Mouse (Mus musculus): Measurements from ENCODE around the gene Uggt2. TPM values are rescaled to one million over a fixed set of nuclear protein-coding genes. Genes with fewer than 3 reads are reported as not detected.

Gene Uggt2
- total RNA-seq, 1 experiment from 2014 or later, result 4.0 TPM

DNA sequence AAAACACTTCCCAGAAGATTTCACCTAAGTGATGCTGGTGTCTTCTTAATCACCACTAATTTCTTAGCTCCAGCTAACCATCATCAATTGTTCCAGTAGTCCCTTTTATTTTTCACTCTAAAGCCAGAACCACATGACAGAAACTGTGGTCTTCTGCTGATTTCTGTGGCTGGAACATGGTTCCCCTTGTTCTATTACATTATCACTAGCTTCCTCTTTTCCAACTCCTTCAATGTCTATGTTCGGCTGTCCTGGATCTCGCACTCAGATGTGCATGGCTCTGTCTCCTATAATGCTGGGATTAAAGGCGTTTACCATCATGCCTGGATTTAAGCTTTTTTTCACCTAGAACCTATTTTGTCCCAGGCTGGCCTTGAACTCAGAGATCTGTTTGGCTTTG lies 46.9 kb downstream of the Uggt2 start:
- peak in 1 of 2 experiments; percentile 27; a peak in 2 of 4 replicates for ATAC-seq (replicated peaks in 1 of 2; ENCODE audit: insufficient read depth in 1 of 2, low FRiP score in 2 of 2, low TSS enrichment in 1 of 2, low read depth in 1 of 2, poor library complexity in 2 of 2, severe bottlenecking in 2 of 2)

DNA sequence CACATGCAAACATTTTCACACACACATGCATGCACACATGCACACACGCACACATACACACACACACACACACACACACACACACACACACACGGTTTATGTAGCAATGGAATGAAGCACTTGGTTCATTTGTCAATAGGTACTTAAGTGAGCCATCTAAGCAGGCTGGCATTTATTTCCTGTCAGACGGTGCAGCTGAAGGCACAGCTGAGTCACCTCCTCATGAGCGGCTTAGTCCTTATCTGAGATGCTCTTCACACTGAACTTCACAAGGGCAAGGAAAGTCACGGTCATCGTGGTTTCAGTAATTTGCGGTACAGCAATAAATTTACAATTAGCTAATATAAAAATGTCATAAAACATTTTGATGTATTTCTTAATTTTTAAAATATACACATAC lies 55.5 kb downstream of the Uggt2 start:
- ATAC-seq (replicated peaks in 1 of 2; ENCODE audit: insufficient read depth in 1 of 2, low FRiP score in 2 of 2, low TSS enrichment in 1 of 2, low read depth in 1 of 2, poor library complexity in 2 of 2, severe bottlenecking in 2 of 2), result peak; percentile 51 to 76; a peak in 3 of 4 replicates

- ATAC-seq (replicated peaks in 1 of 2; ENCODE audit: insufficient read depth in 1 of 2, low FRiP score in 2 of 2, low TSS enrichment in 1 of 2, low read depth in 1 of 2, poor library complexity in 2 of 2, severe bottlenecking in 2 of 2), result peak; percentile 53 to 66; a peak in 2 of 4 replicates
These were observed 59.0 kb downstream of the Uggt2 start for GRCm38 (mm10) chr14:119040253-119040652.

GRCm38 (mm10) chr14:119037755-119038154 lies 61.5 kb downstream of the Uggt2 start:
- no peak for ATAC-seq (replicated peaks in 1 of 2; ENCODE audit: insufficient read depth in 1 of 2, low FRiP score in 2 of 2, low TSS enrichment in 1 of 2, low read depth in 1 of 2, poor library complexity in 2 of 2, severe bottlenecking in 2 of 2)

- ATAC-seq (replicated peaks in 1 of 2; ENCODE audit: insufficient read depth in 1 of 2, low FRiP score in 2 of 2, low TSS enrichment in 1 of 2, low read depth in 1 of 2, poor library complexity in 2 of 2, severe bottlenecking in 2 of 2), result no peak
These were observed 62.0 kb downstream of the Uggt2 start for GRCm38 (mm10) chr14:119037076-119037683.

DNA sequence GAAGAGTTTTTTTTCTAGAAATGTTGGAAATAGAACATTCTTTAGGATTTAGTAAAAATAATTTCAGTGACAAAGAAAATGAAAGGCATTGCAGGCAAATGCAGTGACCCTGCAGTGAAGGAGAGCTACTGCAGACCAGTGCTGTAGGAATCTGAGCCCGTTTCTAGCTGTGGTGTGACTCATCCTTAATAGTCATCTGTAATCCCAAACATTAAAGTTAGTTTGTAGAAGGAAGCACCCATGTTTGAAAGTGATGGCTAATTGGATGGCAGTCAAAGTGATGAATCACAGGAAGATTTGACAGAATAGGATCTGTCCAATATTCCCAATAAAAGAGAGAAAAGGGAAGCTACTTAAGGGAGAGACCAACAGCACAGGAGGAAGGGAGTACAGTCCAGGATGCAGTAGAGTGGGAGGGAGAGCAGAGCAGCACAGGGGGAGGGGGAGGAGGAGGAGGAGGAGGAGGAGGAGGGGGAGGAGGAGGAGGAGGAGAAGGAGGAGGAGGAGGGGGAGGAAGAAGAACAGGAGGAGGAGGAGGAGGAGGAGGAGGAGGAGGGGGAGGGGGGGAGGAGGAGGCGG lies 71.5 kb downstream of the Uggt2 start:
- no peak for ATAC-seq (replicated peaks in 1 of 2; ENCODE audit: insufficient read depth in 1 of 2, low FRiP score in 2 of 2, low TSS enrichment in 1 of 2, low read depth in 1 of 2, poor library complexity in 2 of 2, severe bottlenecking in 2 of 2)

DNA sequence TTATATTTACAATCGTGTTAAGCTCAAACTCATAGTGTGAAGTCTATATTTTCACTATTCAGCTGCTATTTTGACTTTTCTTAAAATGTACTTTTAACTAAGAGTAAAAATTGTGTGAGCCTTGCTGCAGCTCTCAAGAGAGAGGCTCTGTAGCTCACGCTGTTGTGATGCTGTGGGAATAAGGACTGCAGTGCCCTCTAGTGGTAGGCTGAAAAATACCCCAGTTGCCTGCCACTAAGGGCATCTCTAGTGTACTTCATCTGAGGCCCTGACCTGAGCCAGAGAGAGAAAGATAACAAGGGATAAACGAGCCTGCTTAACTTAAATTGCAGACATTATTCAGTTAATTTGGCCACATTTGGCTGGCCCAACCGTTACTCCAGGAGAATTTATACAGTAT lies 72.1 kb downstream of the Uggt2 start:
- ATAC-seq (replicated peaks in 1 of 2; ENCODE audit: insufficient read depth in 1 of 2, low FRiP score in 2 of 2, low TSS enrichment in 1 of 2, low read depth in 1 of 2, poor library complexity in 2 of 2, severe bottlenecking in 2 of 2), result peak; percentile 97 to 99

- peak in 1 of 2 experiments; percentile 15; a peak in 1 of 4 replicates for ATAC-seq (replicated peaks in 1 of 2; ENCODE audit: insufficient read depth in 1 of 2, low FRiP score in 2 of 2, low TSS enrichment in 1 of 2, low read depth in 1 of 2, poor library complexity in 2 of 2, severe bottlenecking in 2 of 2)
These were observed 73.3 kb downstream of the Uggt2 start for GRCm38 (mm10) chr14:119025889-119026288.

- ATAC-seq (replicated peaks in 1 of 2; ENCODE audit: insufficient read depth in 1 of 2, low FRiP score in 2 of 2, low TSS enrichment in 1 of 2, low read depth in 1 of 2, poor library complexity in 2 of 2, severe bottlenecking in 2 of 2), result no peak
These were observed 85.7 kb downstream of the Uggt2 start for GRCm38 (mm10) chr14:119013549-119013948.

DNA sequence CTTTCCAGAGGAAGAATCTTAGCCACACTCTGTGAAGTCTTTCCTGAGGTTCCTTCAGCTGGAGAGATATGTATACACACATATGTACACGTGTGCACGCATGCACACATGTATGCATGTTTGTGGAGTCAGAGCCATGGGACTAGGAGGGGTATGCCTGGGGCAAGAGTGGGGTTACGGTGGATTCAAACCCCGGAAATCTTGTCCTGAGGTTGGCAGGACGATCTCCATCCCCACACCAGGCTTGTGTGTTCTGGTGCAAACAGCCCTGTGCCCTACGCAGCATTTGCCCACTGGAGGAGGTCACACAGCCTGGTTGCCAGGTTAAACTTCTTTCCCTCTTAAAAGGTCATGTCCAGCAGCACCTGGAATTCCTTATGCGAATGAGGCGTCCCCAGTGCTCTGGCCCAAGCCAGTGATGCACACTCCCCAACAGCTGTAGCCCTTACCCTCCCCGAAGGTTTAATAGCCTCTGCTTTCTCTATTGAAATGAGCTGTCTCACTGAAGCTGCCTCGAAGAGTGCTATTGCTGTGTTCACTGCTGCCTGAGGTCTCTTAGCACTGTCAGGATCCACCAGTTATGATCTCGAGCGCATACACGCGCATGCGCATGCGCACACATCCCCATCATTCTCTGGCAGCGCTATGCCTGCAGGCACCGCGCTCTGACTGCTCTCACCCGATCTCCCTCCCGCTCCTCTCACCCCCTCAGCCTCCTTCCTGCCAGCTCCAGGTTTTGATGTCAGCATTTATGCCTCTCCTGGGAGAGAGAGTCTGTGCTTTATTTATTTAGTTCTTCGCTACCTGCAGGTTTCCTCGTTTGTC lies 86.4 kb downstream of the Uggt2 start:
- peak; percentile 23 to 59; a peak in 2 of 4 replicates for ATAC-seq (replicated peaks in 1 of 2; ENCODE audit: insufficient read depth in 1 of 2, low FRiP score in 2 of 2, low TSS enrichment in 1 of 2, low read depth in 1 of 2, poor library complexity in 2 of 2, severe bottlenecking in 2 of 2)

GRCm38 (mm10) chr14:119009531-119009930 lies 89.7 kb downstream of the Uggt2 start:
- ATAC-seq (replicated peaks in 1 of 2; ENCODE audit: insufficient read depth in 1 of 2, low FRiP score in 2 of 2, low TSS enrichment in 1 of 2, low read depth in 1 of 2, poor library complexity in 2 of 2, severe bottlenecking in 2 of 2), result no peak

DNA sequence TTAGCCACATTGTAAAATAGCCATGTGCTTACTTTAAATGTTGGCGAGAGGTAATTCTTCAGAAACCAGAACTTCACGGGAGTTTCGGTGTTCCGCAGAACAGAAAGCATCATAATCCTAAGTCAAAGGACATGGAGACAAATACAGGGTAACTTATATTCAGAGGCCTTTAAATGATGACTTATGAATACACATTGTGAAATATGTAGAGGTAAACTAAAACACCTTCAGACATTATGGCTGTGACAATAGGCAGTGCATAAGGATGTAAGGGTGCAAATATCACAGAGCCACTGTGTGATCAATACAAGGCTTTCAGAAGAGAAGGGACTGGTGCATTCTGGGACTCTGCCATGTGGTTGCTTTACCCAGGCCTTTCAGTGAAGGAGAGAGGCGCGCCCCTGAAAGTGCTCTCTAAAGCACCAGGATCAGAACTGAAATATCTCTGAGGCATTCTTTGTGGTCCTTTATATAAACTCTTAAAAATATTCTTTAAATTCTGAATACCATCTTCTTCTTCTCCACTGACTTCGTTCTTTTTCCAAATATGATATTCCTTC lies 91.1 kb downstream of the Uggt2 start:
- ATAC-seq (replicated peaks in 1 of 2; ENCODE audit: insufficient read depth in 1 of 2, low FRiP score in 2 of 2, low TSS enrichment in 1 of 2, low read depth in 1 of 2, poor library complexity in 2 of 2, severe bottlenecking in 2 of 2), result no peak

DNA sequence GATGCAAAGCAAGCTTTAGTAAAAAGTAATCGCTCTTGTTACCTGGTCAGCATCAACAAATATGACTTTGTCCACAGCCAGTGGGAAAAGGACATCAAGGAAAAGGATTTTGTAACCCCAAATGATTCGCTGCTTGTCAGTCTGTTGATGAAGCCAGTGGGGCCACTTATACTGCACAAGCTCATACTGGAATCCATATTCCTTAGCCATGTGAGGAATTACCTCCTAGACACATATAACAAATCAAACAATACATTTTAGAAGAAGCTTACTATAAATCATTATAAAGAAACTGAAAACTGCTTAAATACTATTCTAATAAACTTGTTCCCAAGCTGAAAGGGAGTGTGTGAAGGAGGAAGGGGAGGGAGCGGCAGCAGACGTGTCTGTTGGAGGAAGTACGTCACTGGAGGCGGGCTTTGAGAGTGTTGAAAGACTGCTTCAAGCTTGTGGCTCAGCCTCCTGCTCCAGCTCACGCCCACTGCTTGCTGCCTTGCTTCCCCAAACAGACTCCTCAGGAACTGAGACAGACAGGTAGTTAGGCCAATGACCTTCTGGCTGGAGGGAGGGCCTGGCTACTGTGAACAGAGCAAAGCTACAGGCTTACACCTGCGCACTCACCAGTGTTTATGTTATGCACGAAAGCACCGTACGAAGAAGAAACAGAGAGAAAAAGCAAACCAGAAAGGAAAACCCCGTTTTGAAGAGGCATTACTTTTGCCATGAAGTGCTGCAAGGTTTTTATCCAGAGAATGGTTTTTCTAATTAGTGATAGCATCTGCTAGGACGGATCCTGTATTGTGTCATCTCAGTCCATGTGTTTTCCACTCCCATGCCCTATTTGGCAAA lies 91.9 kb downstream of the Uggt2 start:
- ATAC-seq (replicated peaks in 1 of 2; ENCODE audit: insufficient read depth in 1 of 2, low FRiP score in 2 of 2, low TSS enrichment in 1 of 2, low read depth in 1 of 2, poor library complexity in 2 of 2, severe bottlenecking in 2 of 2), result peak; percentile 100

GRCm38 (mm10) chr14:119006441-119007102 lies 92.7 kb downstream of the Uggt2 start:
- no peak for ATAC-seq (replicated peaks in 1 of 2; ENCODE audit: insufficient read depth in 1 of 2, low FRiP score in 2 of 2, low TSS enrichment in 1 of 2, low read depth in 1 of 2, poor library complexity in 2 of 2, severe bottlenecking in 2 of 2)

- ATAC-seq (replicated peaks in 1 of 2; ENCODE audit: insufficient read depth in 1 of 2, low FRiP score in 2 of 2, low TSS enrichment in 1 of 2, low read depth in 1 of 2, poor library complexity in 2 of 2, severe bottlenecking in 2 of 2), result no peak
These were observed 93.4 kb downstream of the Uggt2 start for GRCm38 (mm10) chr14:119005834-119006233.

DNA sequence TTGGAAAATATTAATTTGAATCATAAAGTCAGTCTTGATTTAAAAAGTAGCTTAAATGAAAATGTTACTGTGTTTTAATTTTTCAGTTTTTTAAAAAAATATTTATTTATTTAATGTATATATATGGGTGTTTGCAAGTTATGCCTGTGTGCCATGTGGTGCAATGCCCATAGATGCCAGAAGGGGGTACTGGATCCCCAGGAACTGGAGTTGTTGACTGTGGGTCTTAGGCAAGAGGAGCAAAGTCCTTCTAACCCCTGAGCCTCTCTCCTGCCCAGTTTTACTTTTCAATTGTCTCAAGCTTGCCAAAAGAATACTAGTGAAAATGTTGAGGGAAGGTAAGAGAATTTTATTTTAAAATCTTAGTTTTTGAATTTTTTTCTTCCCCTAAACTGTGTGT lies 95.9 kb downstream of the Uggt2 start:
- no peak for ATAC-seq (replicated peaks in 1 of 2; ENCODE audit: insufficient read depth in 1 of 2, low FRiP score in 2 of 2, low TSS enrichment in 1 of 2, low read depth in 1 of 2, poor library complexity in 2 of 2, severe bottlenecking in 2 of 2)

All from hematopoietic stem cell, adult 5-6 weeks (primary cell).